Mouse (Mus musculus): ENCODE data around the gene Slf2. TPM values are rescaled to one million over a fixed set of nuclear protein-coding genes. Genes with fewer than 3 reads are reported as not detected.
A peak's percentile ranks its signal among the peaks of the same experiment; 100 is the strongest.

Slf2 gene
- total and polyA plus RNA-seq, 3 experiments, result 30.2 to 109 (median 35.4) TPM

DNA sequence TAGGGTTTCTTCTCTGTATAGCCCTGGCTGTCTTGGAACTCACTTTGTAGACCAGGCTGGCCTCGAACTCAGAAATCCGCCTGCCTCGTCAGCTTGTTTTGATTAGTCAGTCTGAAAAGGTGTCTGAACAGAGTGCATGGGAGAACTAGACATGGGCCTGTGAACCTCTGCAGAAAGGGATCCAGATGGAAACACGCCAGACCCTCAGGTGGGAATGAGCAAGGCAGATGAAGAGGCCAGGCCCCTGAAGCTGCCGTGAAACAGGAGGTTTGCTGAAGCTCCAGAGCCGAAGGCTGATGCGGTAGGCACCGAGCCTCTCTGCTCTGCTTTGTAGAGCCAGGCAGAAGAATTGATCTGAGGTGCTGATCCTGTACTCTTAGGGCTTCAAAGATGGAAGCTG is 81.3 kb downstream of the Slf2 start:
- Histone ChIP-seq H3K4me3 (ENCODE audit: control insufficient read depth in 1 of 2, insufficient read depth in 1 of 2, low read depth in 2 of 2, low read length in 2 of 2) (no peak overlapping the region), H3K27ac (ENCODE audit: control insufficient read depth, low read depth, low read length) (no peak overlapping the region), H3K79me2 (ENCODE audit: control insufficient read depth, insufficient read depth, low read length, poor library complexity) (peaks cover 11% of the 10 kb centered on the region), H3K4me1 (ENCODE audit: control insufficient read depth in 1 of 2, insufficient read depth in 2 of 2, low read length in 2 of 2) (peaks cover 6 to 27% of the 10 kb centered on the region in 2 experiments), H3K27me3 (ENCODE audit: control insufficient read depth in 1 of 2, insufficient read depth in 2 of 2, low read length in 2 of 2) (no peaks in the 10 kb centered on the region), H3K9me3 (replicated peaks; ENCODE audit: insufficient read depth, low read length) (no peaks in the 10 kb centered on the region), H3K9ac (ENCODE audit: control insufficient read depth, low read depth, low read length, poor library complexity, severe bottlenecking) (no peak overlapping the region), H3K36me3 (ENCODE audit: control insufficient read depth in 1 of 2, insufficient read depth in 2 of 2, low read length in 2 of 2) (peaks cover 0 to 18% of the 10 kb centered on the region in 2 experiments)
- DNase-seq (ENCODE audit: low read depth, low spot score), result no peak
- no peak for TF ChIP-seq BHLHE40 (IDR thresholded peaks at IDR 0.05; ENCODE audit: borderline replicate concordance, low read depth, low read length)
- TF ChIP-seq ELF1 (IDR thresholded peaks at IDR 0.05; ENCODE audit: low read depth, low read length), result no peak
- TF ChIP-seq MEF2A (IDR thresholded peaks at IDR 0.05; ENCODE audit: extremely low read depth, insufficient replicate concordance, low read depth, low read length, poor library complexity, severe bottlenecking), result no peak
- TF ChIP-seq NELFE (IDR thresholded peaks at IDR 0.05; ENCODE audit: low read depth, low read length), result no peak
- no peak for TF ChIP-seq ZC3H11A (IDR thresholded peaks at IDR 0.05; ENCODE audit: low read depth, low read length)
- no peak for TF ChIP-seq MAFK (IDR thresholded peaks at IDR 0.05; ENCODE audit: borderline replicate concordance, low read depth, low read length)
- no peak for TF ChIP-seq TBP (IDR thresholded peaks at IDR 0.05; ENCODE audit: low read depth, low read length)
- TF ChIP-seq CTCF (IDR thresholded peaks at IDR 0.05 in 2 of 3, conservative IDR thresholded peaks at IDR 0.05 in 1 of 3; ENCODE audit: control insufficient read depth in 1 of 3, insufficient read depth in 1 of 3, low read depth in 2 of 3, low read length in 3 of 3, poor library complexity in 1 of 3, severe bottlenecking in 1 of 3), result no peak
- no peak for TF ChIP-seq MAX (IDR thresholded peaks at IDR 0.05; ENCODE audit: low read length)
- TF ChIP-seq TAL1 (IDR thresholded peaks at IDR 0.05; ENCODE audit: low read length), result no peak
- no peak for TF ChIP-seq POLR2A (IDR thresholded peaks at IDR 0.05; ENCODE audit: control insufficient read depth in 1 of 2, insufficient read depth in 1 of 2, low read depth in 1 of 2, low read length in 2 of 2, poor library complexity in 1 of 2)
- no peak for TF ChIP-seq HCFC1 (IDR thresholded peaks at IDR 0.05; ENCODE audit: low read depth, low read length)
- no peak for TF ChIP-seq CHD2 (IDR thresholded peaks at IDR 0.05; ENCODE audit: low read length)
- no peak for TF ChIP-seq USF1 (IDR thresholded peaks at IDR 0.05; ENCODE audit: low read depth, low read length)
- no peak for TF ChIP-seq CHD1 (IDR thresholded peaks at IDR 0.05; ENCODE audit: low read depth, low read length)
- no peak for TF ChIP-seq ZMIZ1 (IDR thresholded peaks at IDR 0.05; ENCODE audit: low read depth, low read length)
- TF ChIP-seq NRF1 (IDR thresholded peaks at IDR 0.05; ENCODE audit: insufficient read depth, low read depth, low read length, poor library complexity, severe bottlenecking), result no peak
- no peak for TF ChIP-seq MAZ (IDR thresholded peaks at IDR 0.05; ENCODE audit: low read depth, low read length)
- no peak for TF ChIP-seq POLR2AphosphoS2 (IDR thresholded peaks at IDR 0.05; ENCODE audit: low read length)

- Histone ChIP-seq H3K4me3 (ENCODE audit: control insufficient read depth in 1 of 2, insufficient read depth in 1 of 2, low read depth in 2 of 2, low read length in 2 of 2) (no peak overlapping the region), H3K27ac (ENCODE audit: control insufficient read depth, low read depth, low read length) (no peak overlapping the region), H3K36me3 (ENCODE audit: control insufficient read depth in 1 of 2, insufficient read depth in 2 of 2, low read length in 2 of 2) (peaks cover 0 to 14% of the 10 kb centered on the region in 2 experiments), H3K4me1 (ENCODE audit: control insufficient read depth in 1 of 2, insufficient read depth in 2 of 2, low read length in 2 of 2) (peaks cover 6 to 23% of the 10 kb centered on the region in 2 experiments), H3K9ac (ENCODE audit: control insufficient read depth, low read depth, low read length, poor library complexity, severe bottlenecking) (no peak overlapping the region), H3K27me3 (ENCODE audit: control insufficient read depth in 1 of 2, insufficient read depth in 2 of 2, low read length in 2 of 2) (no peaks in the 10 kb centered on the region), H3K79me2 (ENCODE audit: control insufficient read depth, insufficient read depth, low read length, poor library complexity) (peaks cover 7% of the 10 kb centered on the region), H3K9me3 (replicated peaks; ENCODE audit: insufficient read depth, low read length) (no peaks in the 10 kb centered on the region)
- TF ChIP-seq USF2 (IDR thresholded peaks at IDR 0.05; ENCODE audit: borderline replicate concordance in 1 of 2, insufficient read depth in 1 of 2, low read depth in 1 of 2, low read length in 2 of 2) (no peak), RAD21 (IDR thresholded peaks at IDR 0.05; ENCODE audit: low read depth, low read length) (peak; percentile 48), UBTF (IDR thresholded peaks at IDR 0.05; ENCODE audit: borderline replicate concordance, insufficient read depth, low read depth, low read length) (no peak), MYB (IDR thresholded peaks at IDR 0.05; ENCODE audit: low read depth, low read length) (no peak), MAZ (IDR thresholded peaks at IDR 0.05; ENCODE audit: low read depth, low read length) (no peak), RCOR1 (IDR thresholded peaks at IDR 0.05; ENCODE audit: low read depth, low read length) (no peak), POLR2AphosphoS2 (IDR thresholded peaks at IDR 0.05; ENCODE audit: low read length) (no peak), SMC3 (IDR thresholded peaks at IDR 0.05; ENCODE audit: low read depth, low read length) (peak; percentile 63), POLR2A (IDR thresholded peaks at IDR 0.05; ENCODE audit: control insufficient read depth in 1 of 2, insufficient read depth in 1 of 2, low read depth in 1 of 2, low read length in 2 of 2, poor library complexity in 1 of 2) (no peak), ZMIZ1 (IDR thresholded peaks at IDR 0.05; ENCODE audit: low read depth, low read length) (no peak), POLR2AphosphoS5 (IDR thresholded peaks at IDR 0.05; ENCODE audit: borderline replicate concordance, low read depth, low read length) (no peak), SIN3A (IDR thresholded peaks at IDR 0.05; ENCODE audit: low read length) (no peak; the same call in 1 of the 2 replicates), MXI1 (IDR thresholded peaks at IDR 0.05; ENCODE audit: low read depth, low read length) (no peak), MEF2A (IDR thresholded peaks at IDR 0.05; ENCODE audit: extremely low read depth, insufficient replicate concordance, low read depth, low read length, poor library complexity, severe bottlenecking) (no peak), ZC3H11A (IDR thresholded peaks at IDR 0.05; ENCODE audit: low read depth, low read length) (peak; percentile 20; the same call in 1 of the 2 replicates), MYC (IDR thresholded peaks at IDR 0.05; ENCODE audit: low read depth, low read length) (no peak), KAT2A (conservative IDR thresholded peaks at IDR 0.05; ENCODE audit: low read depth, low read length) (no peak), CTCF (IDR thresholded peaks at IDR 0.05 in 2 of 3, conservative IDR thresholded peaks at IDR 0.05 in 1 of 3; ENCODE audit: control insufficient read depth in 1 of 3, insufficient read depth in 1 of 3, low read depth in 2 of 3, low read length in 3 of 3, poor library complexity in 1 of 3, severe bottlenecking in 1 of 3) (peak in 2 of 3 experiments; percentile 58 to 77; a peak in 4 of 6 replicates), CHD2 (IDR thresholded peaks at IDR 0.05; ENCODE audit: low read length) (no peak)
- DNase-seq (ENCODE audit: low read depth, low spot score), result peak; percentile 67
Observed at GRCm38 (mm10) chr19:45012636-45013035, 81.7 kb downstream of the Slf2 start.

Measured in MEL (cell line).